Mouse (Mus musculus) myocyte (in vitro differentiated cells): ENCODE data around the gene Crat.

ENCODE experiments used
- CEBPB ChIP-seq: IDR thresholded peaks from 2 replicates; pipeline ENCODE4 v1.6.1; 2011; ENCODE audit warnings: mild to moderate bottlenecking, moderate library complexity; ENCODE audit not compliant: poor library complexity, insufficient read depth, severe bottlenecking
- E2F4 ChIP-seq: IDR thresholded peaks from one replicate; pipeline ENCODE4 v1.6.1; 2011; ENCODE audit warnings: mild to moderate bottlenecking, control low read depth, moderate library complexity; ENCODE audit not compliant: insufficient read depth
- MAX ChIP-seq: IDR thresholded peaks from one replicate; pipeline ENCODE4 v1.6.1; 2011; ENCODE audit warnings: low read depth, mild to moderate bottlenecking, control low read depth
- POLR2A ChIP-seq: IDR thresholded peaks from one replicate; pipeline ENCODE4 v1.6.1; 2011; ENCODE audit warnings: low read depth, mild to moderate bottlenecking, control low read depth, moderate library complexity; ENCODE audit not compliant: insufficient read length
- SRF ChIP-seq: IDR thresholded peaks from one replicate; pipeline ENCODE4 v1.6.1; 2011; ENCODE audit warnings: low read depth; ENCODE audit not compliant: control insufficient read depth, insufficient read length
- TCF12 ChIP-seq: IDR thresholded peaks from one replicate; pipeline ENCODE4 v1.6.1; 2011; ENCODE audit warnings: mild to moderate bottlenecking, control low read depth; ENCODE audit not compliant: poor library complexity, insufficient read depth, severe bottlenecking

DNA sequence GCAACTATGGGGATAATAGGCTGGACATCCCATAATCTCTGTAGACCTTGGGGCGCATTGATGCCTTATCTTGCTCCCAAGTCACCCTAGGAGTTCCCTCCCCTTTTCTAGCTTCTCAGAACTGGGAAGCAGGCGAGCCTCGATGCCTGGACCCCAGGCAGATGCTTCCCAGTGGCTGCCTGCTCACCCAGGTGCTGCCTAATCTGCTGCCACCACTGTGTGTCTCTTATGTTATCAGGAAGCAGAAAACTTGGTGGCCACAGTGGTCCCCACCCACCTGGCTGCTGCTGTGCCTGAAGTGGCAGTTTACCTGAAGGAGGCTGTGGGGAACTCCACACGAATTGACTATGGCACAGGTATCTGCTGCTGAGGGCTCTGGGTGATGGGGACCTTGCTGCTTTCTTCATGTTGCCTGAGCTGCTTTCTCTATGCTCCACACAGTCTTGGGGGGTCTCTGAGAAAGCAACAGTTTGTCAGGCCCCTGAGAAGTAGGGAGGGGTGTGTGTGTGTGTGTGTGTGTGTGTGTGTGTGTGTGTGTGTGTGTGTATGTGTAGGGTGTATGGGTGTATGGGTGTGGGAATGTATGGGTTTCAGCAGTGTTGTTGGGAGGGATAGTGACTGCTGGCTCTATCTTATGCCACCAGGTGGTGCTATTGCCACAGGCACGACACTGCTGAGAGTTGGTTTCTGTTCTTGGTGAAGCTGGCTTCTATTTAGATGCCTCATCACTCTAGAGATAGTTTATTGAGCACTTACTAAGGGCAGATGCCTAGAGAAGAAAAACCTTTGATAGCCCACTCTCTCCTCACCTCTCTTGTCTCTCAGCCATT, 19.9 kb upstream of the Crat start:
- TF ChIP-seq POLR2A (no peak), TCF12 (no peak), MAX (no peak), SRF (no peak), CEBPB (no peak), E2F4 (no peak)
